Mouse (Mus musculus) heart, embryonic 11.5 days (tissue): ENCODE results near the gene Slc25a13. TPM values are rescaled to one million over a fixed set of nuclear protein-coding genes. Genes with fewer than 3 reads are reported as not detected.
A peak's percentile ranks its signal among the peaks of the same experiment; 100 is the strongest.

Experiments used
- ATAC-seq: fragments of 200-750 bp; cut with Nextera tagmentation; replicated peaks from 2 replicates; pipeline ENCODE4 v1.8.0; 2017; ENCODE audit warnings: moderate library complexity; ENCODE audit not compliant: insufficient number of reproducible peaks, low FRiP score, low TSS enrichment
- H3K27ac ChIP-seq: fragments of 300-500 bp; sonication (generic); 2 replicates; pipeline ENCODE4 v1.5.1; 2014; ENCODE audit warnings: mild to moderate bottlenecking, low read depth, low read length
- H3K27me3 ChIP-seq: fragments of 300-500 bp; sonication (generic); 2 replicates; pipeline ENCODE4 v1.6.1; 2014; ENCODE audit warnings: mild to moderate bottlenecking, low read length, mixed read lengths; ENCODE audit not compliant: control insufficient read depth, insufficient read depth
- H3K36me3 ChIP-seq: fragments of 300-500 bp; sonication (generic); 2 replicates; pipeline ENCODE4 v1.6.1; 2014; ENCODE audit warnings: mild to moderate bottlenecking, low read length, moderate library complexity, mixed read lengths; ENCODE audit not compliant: control insufficient read depth, insufficient read depth
- H3K4me1 ChIP-seq: fragments of 300-500 bp; sonication (generic); 2 replicates; pipeline ENCODE4 v1.6.1; 2014; ENCODE audit warnings: low read length; ENCODE audit not compliant: control insufficient read depth, insufficient read depth
- H3K4me2 ChIP-seq: fragments of 300-500 bp; sonication (generic); 2 replicates; pipeline ENCODE4 v1.6.1; 2014; ENCODE audit warnings: mild to moderate bottlenecking, moderate library complexity
- H3K4me3 ChIP-seq: fragments of 300-500 bp; sonication (generic); 2 replicates; pipeline ENCODE4 v1.5.1; 2014; ENCODE audit warnings: low read depth, low read length
- H3K9ac ChIP-seq: fragments of 300-500 bp; sonication (generic); 2 replicates; pipeline ENCODE4 v1.6.1; 2014; ENCODE audit warnings: mild to moderate bottlenecking, low read depth, low read length, moderate library complexity
- H3K9me3 ChIP-seq: fragments of 300-500 bp; sonication (generic); replicated peaks from 2 replicates; pipeline ENCODE4 v1.6.1; 2016; ENCODE audit warnings: low read length; ENCODE audit not compliant: control insufficient read depth
- WGBS: fragments of 180-500 bp; shearing (Covaris S2); extraction: QIAGEN DNeasy Blood & Tissue Kit; methylation state at CpG from one replicate; pipeline ENCODE4 v1.1.7; 2014; ENCODE audit not compliant: insufficient replicate concordance; 5-methylcytosine and 5-hydroxymethylcytosine counted together
- polyA plus RNA-seq: library from polyadenylated mRNA; unstranded; fragments of >200 nt; fragmentation: Nextera tagmentation; extraction: Ambion mirVana; gene quantifications from 2 replicates; pipeline ENCODE4 v1.2.1, GENCODE M21; 2014

The Slc25a13 gene
- polyA plus RNA-seq, 1 experiment from 2014 or later, result 59.4 TPM

DNA sequence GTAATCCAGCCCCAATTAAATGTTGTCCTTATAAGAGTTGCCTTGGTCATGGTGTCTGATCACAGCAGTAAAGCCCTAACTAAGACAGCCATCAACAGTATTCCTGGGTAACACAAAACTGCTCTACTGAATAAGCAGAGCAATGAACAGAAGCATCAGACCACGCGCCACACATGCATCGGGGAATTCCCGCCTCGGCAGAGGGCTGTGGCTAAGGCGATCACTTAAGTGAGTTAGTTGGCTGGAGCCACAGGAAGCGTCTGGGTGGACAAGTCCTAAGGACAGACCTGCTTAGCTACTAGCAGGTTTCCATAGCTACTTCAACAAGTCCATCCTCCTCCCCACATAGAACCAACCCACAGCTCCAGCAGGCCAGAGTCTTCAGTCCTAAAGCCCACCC, 6.3 kb downstream of the Slc25a13 start:
- H3K27me3 ChIP-seq, result no peaks in the 10 kb centered on the region
- no peaks in the 10 kb centered on the region for H3K36me3 ChIP-seq
- H3K27ac ChIP-seq, result no peak overlapping the region
- H3K9ac ChIP-seq, result no peak overlapping the region
- no peak for ATAC-seq
- H3K9me3 ChIP-seq, result no peaks in the 10 kb centered on the region
- H3K4me2 ChIP-seq, result no peak overlapping the region
- WGBS, result 93% methylated on average over 7 of the region's 7 CpGs
- no peak overlapping the region for H3K4me3 ChIP-seq
- H3K4me1 ChIP-seq, result peaks cover 38% of the 10 kb centered on the region

- H3K4me2 ChIP-seq, result peak overlapping the region; percentile 17
- ATAC-seq, result no peak
- no peaks in the 10 kb centered on the region for H3K9me3 ChIP-seq
- H3K36me3 ChIP-seq, result no peaks in the 10 kb centered on the region
- peaks cover 37% of the 10 kb centered on the region for H3K4me1 ChIP-seq
- no peak overlapping the region for H3K27ac ChIP-seq
- 3% methylated on average over 4 of the region's 4 CpGs for WGBS
- H3K27me3 ChIP-seq, result no peaks in the 10 kb centered on the region
- no peak overlapping the region for H3K9ac ChIP-seq
- no peak overlapping the region for H3K4me3 ChIP-seq
Observed at GRCm38 (mm10) chr6:6208351-6209059, 8.5 kb downstream of the Slc25a13 start.

GRCm38 (mm10) chr6:6207836-6208235, 9.1 kb downstream of the Slc25a13 start:
- Histone ChIP-seq H3K4me1 (peaks cover 33% of the 10 kb centered on the region), H3K27me3 (no peaks in the 10 kb centered on the region), H3K9me3 (no peaks in the 10 kb centered on the region), H3K9ac (no peak overlapping the region), H3K27ac (no peak overlapping the region), H3K4me3 (no peak overlapping the region), H3K4me2 (peak overlapping the region; percentile 17), H3K36me3 (no peaks in the 10 kb centered on the region)
- WGBS, result 41% methylated on average over 3 of the region's 3 CpGs
- no peak for ATAC-seq

GRCm38 (mm10) chr6:6207395-6207794, 9.6 kb downstream of the Slc25a13 start:
- Histone ChIP-seq H3K9ac (no peak overlapping the region), H3K4me1 (peaks cover 29% of the 10 kb centered on the region), H3K36me3 (no peaks in the 10 kb centered on the region), H3K4me2 (no peak overlapping the region; the same call in 1 of the 2 replicates), H3K9me3 (no peaks in the 10 kb centered on the region), H3K27ac (no peak overlapping the region), H3K4me3 (no peak overlapping the region), H3K27me3 (no peaks in the 10 kb centered on the region)
- peak; percentile 81; the same call in 1 of the 2 replicates for ATAC-seq
- 56% methylated on average over 1 of the region's 1 CpGs for WGBS

GRCm38 (mm10) chr6:6205599-6206165, 11.3 kb downstream of the Slc25a13 start:
- Histone ChIP-seq H3K27ac (no peak overlapping the region), H3K4me2 (no peak overlapping the region), H3K27me3 (no peaks in the 10 kb centered on the region), H3K36me3 (0 out of 2 replicates have a peak, but pooled peaks cover under 1% of the 10 kb centered on the region), H3K9ac (no peak overlapping the region), H3K9me3 (no peaks in the 10 kb centered on the region), H3K4me3 (no peak overlapping the region), H3K4me1 (peaks cover 19% of the 10 kb centered on the region)
- 86% methylated on average over 3 of the region's 3 CpGs for WGBS
- no peak for ATAC-seq

DNA sequence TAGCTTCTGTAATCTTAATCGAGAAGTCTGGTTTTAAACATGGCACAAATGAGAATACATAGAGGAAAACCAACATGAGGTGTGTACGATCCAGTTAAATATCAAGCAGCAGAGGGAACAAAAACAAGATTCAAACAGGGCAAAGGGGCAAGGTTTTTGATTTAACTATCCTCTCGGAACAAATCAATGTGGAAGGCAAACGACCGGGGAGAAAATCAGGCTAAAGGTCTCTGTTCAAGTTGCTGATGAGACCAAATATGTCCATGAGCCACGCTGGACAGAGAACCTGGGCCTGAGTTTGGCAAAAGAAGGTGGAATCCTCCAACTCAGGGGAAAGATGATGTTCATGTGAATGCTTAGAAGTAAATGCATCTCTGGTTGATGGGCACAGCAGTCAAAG, 14.5 kb downstream of the Slc25a13 start:
- Histone ChIP-seq H3K27ac (no peak overlapping the region), H3K4me3 (no peak overlapping the region), H3K9me3 (no peaks in the 10 kb centered on the region), H3K4me2 (no peak overlapping the region), H3K36me3 (0 out of 2 replicates have a peak, but pooled peaks cover 3% of the 10 kb centered on the region), H3K4me1 (peaks cover 7% of the 10 kb centered on the region; the same call in 1 of the 2 replicates), H3K27me3 (no peaks in the 10 kb centered on the region), H3K9ac (no peak overlapping the region)
- WGBS, result 89% methylated on average over 6 of the region's 6 CpGs
- no peak for ATAC-seq

DNA sequence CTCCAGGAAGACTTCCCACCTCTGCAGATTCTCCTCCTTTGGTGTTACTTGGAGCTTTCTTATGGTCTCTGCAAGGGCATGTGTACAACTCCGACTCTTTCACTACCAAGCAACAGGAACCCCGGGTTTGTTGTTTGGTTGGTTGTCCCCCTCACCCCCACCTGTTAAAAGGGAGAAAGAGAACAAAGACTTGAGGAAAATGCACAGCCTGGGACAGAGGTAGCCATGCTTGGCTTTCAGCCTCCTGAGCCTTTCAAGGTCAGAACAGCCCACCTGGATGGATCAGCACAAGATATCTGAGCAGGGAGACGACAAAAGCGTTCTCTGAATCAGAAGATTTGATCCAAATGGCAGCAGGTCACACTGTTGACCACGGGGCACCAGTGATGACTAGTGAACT, 15.0 kb downstream of the Slc25a13 start:
- Histone ChIP-seq H3K9ac (no peak overlapping the region), H3K36me3 (0 out of 2 replicates have a peak, but pooled peaks cover 3% of the 10 kb centered on the region), H3K4me1 (peaks cover 8% of the 10 kb centered on the region; the same call in 1 of the 2 replicates), H3K27me3 (no peaks in the 10 kb centered on the region), H3K27ac (no peak overlapping the region), H3K4me2 (no peak overlapping the region), H3K9me3 (no peaks in the 10 kb centered on the region), H3K4me3 (no peak overlapping the region)
- WGBS, result 84% methylated on average over 5 of the region's 5 CpGs
- no peak for ATAC-seq

DNA sequence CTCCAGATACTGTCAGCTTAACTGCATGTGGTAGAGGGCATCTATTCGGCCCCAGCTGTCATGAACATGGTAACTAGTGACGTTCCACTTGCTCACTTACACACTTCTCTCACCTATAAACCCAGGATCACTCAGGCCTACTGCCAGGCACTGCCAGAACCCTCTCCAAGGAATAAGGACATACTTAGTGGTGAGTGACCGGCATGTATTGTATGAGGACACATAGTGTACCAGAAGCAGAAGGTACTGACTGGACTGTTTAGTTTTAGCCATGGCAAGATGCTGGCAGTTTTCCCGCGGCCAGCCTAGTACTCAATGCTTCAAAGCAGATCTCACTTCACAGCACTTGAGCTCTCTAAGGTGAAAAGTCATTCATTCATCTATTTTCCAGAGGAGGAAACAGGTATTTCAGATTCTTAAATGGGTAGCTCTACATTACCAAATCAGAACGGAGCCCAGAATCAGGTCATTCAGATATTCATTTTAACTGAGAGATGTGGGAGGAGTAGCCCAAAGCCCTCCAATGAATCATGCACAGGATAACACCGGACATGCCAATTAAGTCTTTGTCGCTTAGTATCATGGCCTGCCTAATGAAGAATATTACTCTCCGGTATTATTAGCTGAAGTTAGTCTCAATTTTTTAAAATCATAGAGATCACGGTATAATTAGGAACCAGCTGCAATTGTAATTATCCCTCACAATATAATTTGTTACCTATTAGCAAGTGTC, 17.7 kb downstream of the Slc25a13 start:
- Histone ChIP-seq H3K27me3 (no peaks in the 10 kb centered on the region), H3K9ac (no peak overlapping the region), H3K4me2 (no peak overlapping the region), H3K9me3 (no peaks in the 10 kb centered on the region), H3K4me3 (no peak overlapping the region), H3K4me1 (peaks cover 4% of the 10 kb centered on the region; the same call in 1 of the 2 replicates), H3K36me3 (0 out of 2 replicates have a peak, but pooled peaks cover 3% of the 10 kb centered on the region), H3K27ac (no peak overlapping the region)
- no peak for ATAC-seq
- WGBS, result 87% methylated on average over 10 of the region's 10 CpGs
